Mouse (Mus musculus): ENCODE data around the gene Crebbp.

DNA sequence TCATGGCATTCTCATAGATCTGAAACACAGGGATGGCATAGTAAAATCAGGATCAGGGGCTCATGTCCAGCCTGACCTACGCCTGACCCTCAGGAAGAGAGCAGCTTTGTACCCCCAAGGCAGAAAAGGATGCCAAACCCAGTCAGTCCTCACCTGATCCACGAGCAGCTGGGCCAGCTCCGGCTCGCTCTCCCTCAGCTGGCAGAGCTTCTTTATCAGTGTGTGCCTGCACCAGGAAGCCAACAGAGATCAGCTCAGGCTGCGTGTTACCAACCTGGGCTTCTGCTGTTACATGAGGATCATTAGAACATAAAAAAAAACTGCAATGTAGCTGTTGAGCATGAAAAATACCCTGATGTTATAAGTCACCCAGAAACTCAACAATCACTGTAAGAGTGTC is 173.6 kb downstream of the Crebbp start:
- TF ChIP-seq CTCF (IDR thresholded peaks at IDR 0.05; ENCODE audit: control insufficient read depth, insufficient read depth, insufficient read length) (no peak), FOSL1 (IDR thresholded peaks at IDR 0.05; ENCODE audit: insufficient read depth, low read length, poor library complexity, severe bottlenecking) (no peak), CEBPB (IDR thresholded peaks at IDR 0.05; ENCODE audit: low read depth) (no peak), MYOG (IDR thresholded peaks at IDR 0.05; ENCODE audit: control insufficient read depth, extremely low read depth, insufficient read length) (no peak), USF1 (IDR thresholded peaks at IDR 0.05; ENCODE audit: low read depth) (no peak), MAX (IDR thresholded peaks at IDR 0.05) (no peak)
